Mouse (Mus musculus) heart, adult 2 months (tissue): ENCODE data around the gene Arhgap31.

Source experiments
- CTCF ChIP-seq: fragments of 200-600 bp; IDR thresholded peaks from 2 replicates; pipeline ENCODE4 v1.8.1; 2022; ENCODE audit warnings: antibody characterized with exemption, mild to moderate bottlenecking, moderate library complexity
- POLR2A ChIP-seq: fragments of 200-500 bp; IDR thresholded peaks from 2 replicates; pipeline ENCODE4 v1.6.1; 2011; ENCODE audit warnings: mild to moderate bottlenecking, low read depth, low read length, control low read depth; ENCODE audit not compliant: insufficient read depth

GRCm38 (mm10) chr16:38757626-38758025 is 44.6 kb upstream of the Arhgap31 start:
- TF ChIP-seq CTCF (no peak), POLR2A (no peak)
